Mouse (Mus musculus): ENCODE data around the gene Ltbr.

DNA sequence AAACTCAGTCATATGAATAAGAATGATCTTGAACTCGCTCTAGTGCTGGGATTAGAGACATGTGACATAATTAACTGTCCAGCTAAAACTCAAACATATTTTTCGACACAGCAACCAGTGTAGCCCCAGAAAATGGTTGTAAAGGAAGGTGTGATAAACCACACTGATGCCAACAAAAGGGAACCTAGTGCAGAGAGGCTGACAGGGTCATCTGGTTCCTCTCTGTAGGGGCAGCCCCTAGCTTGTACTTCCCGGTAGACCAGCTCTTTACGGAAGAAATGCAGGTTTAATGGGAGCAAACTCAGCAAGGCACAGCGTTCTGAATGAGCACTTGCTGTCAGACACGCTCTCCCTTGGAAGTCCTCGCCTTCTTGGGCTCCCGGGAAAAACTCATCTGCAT lies 34.0 kb downstream of the Ltbr start:
- TF ChIP-seq CTCF (IDR thresholded peaks at IDR 0.05; ENCODE audit: control insufficient read depth, insufficient read depth, low read length): no peak
- TF ChIP-seq POLR2A (IDR thresholded peaks at IDR 0.05; ENCODE audit: borderline replicate concordance, control insufficient read depth, low read depth, low read length): no peak

Data from bone marrow, adult 2 months (tissue).